Mouse (Mus musculus): ENCODE measurements around the gene Gpr176.

GRCm38 (mm10) chr2:118388341-118389335 lies 15.4 kb upstream of the Gpr176 start, which contains the start of gene Eif2ak4:
- TF ChIP-seq POLR2A (IDR thresholded peaks at IDR 0.05; ENCODE audit: extremely low read depth, insufficient read depth, low read length): peak; percentile 70; the same call in 1 of the 2 replicates
- TF ChIP-seq CTCF (IDR thresholded peaks at IDR 0.05; ENCODE audit: low read depth, low read length): no peak

Measured in liver, adult 2 months (tissue).